Mouse (Mus musculus) embryonic fibroblast, embryonic 13.5 days (primary cell): ENCODE measurements around the gene Gm28038.

Source experiments
- CTCF ChIP-seq: IDR thresholded peaks from 2 replicates; pipeline ENCODE4 v1.5.1; 2011; ENCODE audit warnings: mild to moderate bottlenecking, control low read depth, low read length, moderate library complexity, borderline replicate concordance; ENCODE audit not compliant: insufficient read depth
- POLR2A ChIP-seq: IDR thresholded peaks from 2 replicates; pipeline ENCODE4 v1.6.1; 2011; ENCODE audit warnings: low read depth, mild to moderate bottlenecking, control low read depth, low read length, moderate library complexity

DNA sequence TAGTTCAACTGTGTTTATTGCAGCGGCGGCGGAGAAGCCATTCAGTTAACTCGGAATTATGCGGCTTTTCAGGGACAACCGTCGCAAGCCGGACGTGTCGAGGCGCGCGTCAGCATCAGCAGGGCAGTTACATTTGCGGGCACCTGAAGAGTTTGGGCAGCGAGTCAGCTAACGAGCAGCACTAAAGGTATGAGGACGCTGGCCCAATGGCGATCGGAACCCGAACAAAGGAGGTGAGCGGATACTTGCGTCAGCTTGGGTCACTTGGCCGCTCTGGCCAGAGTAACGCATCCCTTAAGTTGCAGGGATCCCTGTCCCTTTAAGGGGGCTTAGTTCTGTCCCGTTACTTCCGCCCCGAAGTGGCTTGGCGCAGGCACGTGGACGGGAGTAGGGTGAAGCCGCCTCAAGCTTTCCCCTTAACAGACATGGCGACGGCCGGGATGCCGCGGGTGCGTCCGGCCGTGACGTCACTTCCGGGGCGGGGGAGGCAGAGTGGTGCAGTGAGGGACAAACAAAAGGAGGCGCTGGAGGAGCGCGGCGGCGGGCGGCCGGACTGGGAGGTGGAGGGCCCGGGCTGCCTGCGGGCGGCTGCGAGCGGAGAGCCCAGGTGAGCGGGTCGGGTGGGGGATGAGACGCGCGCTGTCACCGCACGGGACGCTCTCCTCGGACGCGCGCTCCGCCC, 43.5 kb upstream of the Gm28038 start, which contains the start of gene Lrrc8a:
- no peak for TF ChIP-seq CTCF
- peak; percentile 80 for TF ChIP-seq POLR2A
